Mouse (Mus musculus) neural tube, embryonic 14.5 days (tissue): ENCODE measurements around the gene Tmem184a. TPM values are rescaled to one million over a fixed set of nuclear protein-coding genes. Genes with fewer than 3 reads are reported as not detected.

Experiments
- ATAC-seq: fragments of 200-750 bp; cut with Nextera tagmentation; 2 replicates; pipeline ENCODE4 v1.8.0; 2017; ENCODE audit warnings: low read depth, mild to moderate bottlenecking, moderate TSS enrichment, moderate library complexity
- H3K27ac ChIP-seq: fragments of 300-500 bp; sonication (generic); 2 replicates; pipeline ENCODE4 v1.5.1; 2014; ENCODE audit warnings: low read depth, mild to moderate bottlenecking, control low read depth, low read length, moderate library complexity, mixed read lengths
- H3K27me3 ChIP-seq: fragments of 300-500 bp; sonication (generic); 2 replicates; pipeline ENCODE4 v1.6.1; 2014; ENCODE audit warnings: low read length; ENCODE audit not compliant: control insufficient read depth, insufficient read depth
- H3K36me3 ChIP-seq: fragments of 300-500 bp; sonication (generic); 2 replicates; pipeline ENCODE4 v1.6.1; 2014; ENCODE audit warnings: low read length, mixed read lengths; ENCODE audit not compliant: control insufficient read depth, insufficient read depth
- H3K4me1 ChIP-seq: fragments of 300-500 bp; sonication (generic); 2 replicates; pipeline ENCODE4 v1.6.1; 2014; ENCODE audit warnings: low read length; ENCODE audit not compliant: control insufficient read depth, insufficient read depth
- H3K4me2 ChIP-seq: fragments of 300-500 bp; sonication (generic); 2 replicates; pipeline ENCODE4 v1.6.1; 2014; ENCODE audit warnings: mild to moderate bottlenecking, low read depth, low read length, control low read depth
- H3K4me3 ChIP-seq: fragments of 300-500 bp; sonication (generic); 2 replicates; pipeline ENCODE4 v1.5.1; 2014; ENCODE audit warnings: low read depth, low read length, control low read depth, mixed read lengths
- H3K9ac ChIP-seq: fragments of 300-500 bp; sonication (generic); replicated peaks from 2 replicates; pipeline ENCODE4 v1.6.1; 2014; ENCODE audit warnings: low read depth, mild to moderate bottlenecking, control low read depth, low read length, mixed read lengths
- H3K9me3 ChIP-seq: fragments of 300-500 bp; sonication (generic); 2 replicates; pipeline ENCODE4 v1.6.1; 2016; ENCODE audit warnings: low read length; ENCODE audit not compliant: control insufficient read depth
- WGBS: fragments of 180-500 bp; shearing (Covaris S2); extraction: QIAGEN DNeasy Blood & Tissue Kit; methylation state at CpG from one replicate; pipeline ENCODE4 v1.1.7; 2014; 5-methylcytosine and 5-hydroxymethylcytosine counted together
- microRNA-seq: library from miRNA; unstranded; fragments of <30 nt; microRNA quantifications from one replicate; pipeline ENCODE4, GENCODE M21; 2016
- polyA plus RNA-seq: library from polyadenylated mRNA; unstranded; fragments of >200 nt; fragmentation: Nextera tagmentation; extraction: Ambion mirVana; gene quantifications from 2 replicates; pipeline ENCODE4 v1.2.1, GENCODE M21; 2014

Tmem184a gene
- polyA plus RNA-seq, 1 experiment from 2014 or later, result 0.23 TPM

DNA sequence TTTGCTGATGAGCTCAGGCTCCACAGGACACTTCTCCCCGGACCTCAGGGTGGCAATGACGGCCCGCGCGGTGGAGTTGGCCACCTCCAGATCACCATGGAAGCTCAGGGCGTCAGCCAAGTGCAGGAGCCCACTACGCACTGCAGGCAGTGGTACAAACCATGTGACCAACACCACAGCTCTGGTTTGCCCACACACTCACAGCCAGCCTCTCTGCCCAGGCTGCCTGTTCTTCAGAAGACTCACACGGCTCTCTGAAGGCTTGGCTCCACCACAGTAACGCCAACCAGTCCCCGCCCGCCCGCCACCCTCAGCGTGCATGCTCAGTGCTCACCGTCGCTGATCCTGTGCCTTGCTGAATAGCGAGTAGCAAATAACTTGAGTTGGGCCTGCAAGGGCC is 61.6 kb downstream of the Tmem184a start:
- Histone ChIP-seq H3K36me3 (peaks cover 71% of the 10 kb centered on the region), H3K27ac (no peak overlapping the region), H3K9ac (no peak overlapping the region), H3K9me3 (no peaks in the 10 kb centered on the region), H3K27me3 (no peaks in the 10 kb centered on the region), H3K4me2 (no peak overlapping the region), H3K4me1 (no peaks in the 10 kb centered on the region), H3K4me3 (no peak overlapping the region)
- WGBS, result 88% methylated on average over 16 of the region's 16 CpGs
- ATAC-seq, result no peak

DNA sequence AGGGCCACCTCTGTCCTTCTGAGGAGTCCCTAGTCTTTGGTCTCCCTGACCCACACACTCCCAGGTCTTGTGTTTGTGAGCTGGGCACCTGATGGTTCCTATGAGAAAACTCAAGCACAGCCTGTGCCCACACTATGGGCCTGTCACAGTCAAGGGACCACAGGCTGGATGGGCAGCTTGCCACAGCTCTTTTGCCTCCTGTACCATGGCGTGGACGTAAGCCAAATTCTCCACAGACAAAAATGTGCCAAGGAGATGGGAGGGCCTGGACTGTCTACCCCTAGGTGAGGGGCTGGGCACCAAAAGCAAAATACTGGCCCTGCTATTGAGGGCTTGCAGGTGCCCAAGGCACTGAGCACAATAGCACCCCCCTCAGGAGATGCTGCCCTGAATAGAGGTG is 63.1 kb downstream of the Tmem184a start:
- H3K36me3 ChIP-seq, result peaks cover 70% of the 10 kb centered on the region
- no peak overlapping the region for H3K4me2 ChIP-seq
- H3K4me3 ChIP-seq, result no peak overlapping the region
- no peak overlapping the region for H3K27ac ChIP-seq
- 91% methylated on average over 2 of the region's 2 CpGs for WGBS
- no peaks in the 10 kb centered on the region for H3K4me1 ChIP-seq
- H3K9ac ChIP-seq, result no peak overlapping the region
- no peak for ATAC-seq
- no peaks in the 10 kb centered on the region for H3K27me3 ChIP-seq
- H3K9me3 ChIP-seq, result no peaks in the 10 kb centered on the region

DNA sequence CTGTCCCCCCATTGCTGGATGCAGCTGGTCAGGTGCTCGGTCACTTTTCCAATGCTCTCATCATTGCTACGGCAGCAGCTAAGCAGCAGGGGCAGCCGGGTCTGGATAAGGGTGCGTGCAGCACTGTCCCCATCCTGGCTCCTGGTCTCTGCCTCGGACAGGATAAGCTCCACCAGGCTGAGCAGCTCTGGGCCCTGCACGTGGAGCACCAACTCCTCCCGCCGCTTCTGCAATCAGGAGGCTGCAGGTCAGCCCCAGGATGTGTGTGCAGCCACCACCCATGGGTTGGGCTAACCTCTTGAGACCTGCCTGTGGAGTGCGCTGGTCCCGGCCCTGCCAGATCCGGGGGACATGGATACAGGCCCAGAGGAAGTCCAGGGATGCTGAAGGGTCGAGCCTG is 63.6 kb downstream of the Tmem184a start:
- Histone ChIP-seq H3K36me3 (peaks cover 70% of the 10 kb centered on the region), H3K9ac (no peak overlapping the region), H3K9me3 (no peaks in the 10 kb centered on the region), H3K4me1 (no peaks in the 10 kb centered on the region), H3K4me3 (no peak overlapping the region), H3K27ac (no peak overlapping the region), H3K4me2 (no peak overlapping the region), H3K27me3 (no peaks in the 10 kb centered on the region)
- 93% methylated on average over 12 of the region's 12 CpGs for WGBS
- ATAC-seq, result no peak

DNA sequence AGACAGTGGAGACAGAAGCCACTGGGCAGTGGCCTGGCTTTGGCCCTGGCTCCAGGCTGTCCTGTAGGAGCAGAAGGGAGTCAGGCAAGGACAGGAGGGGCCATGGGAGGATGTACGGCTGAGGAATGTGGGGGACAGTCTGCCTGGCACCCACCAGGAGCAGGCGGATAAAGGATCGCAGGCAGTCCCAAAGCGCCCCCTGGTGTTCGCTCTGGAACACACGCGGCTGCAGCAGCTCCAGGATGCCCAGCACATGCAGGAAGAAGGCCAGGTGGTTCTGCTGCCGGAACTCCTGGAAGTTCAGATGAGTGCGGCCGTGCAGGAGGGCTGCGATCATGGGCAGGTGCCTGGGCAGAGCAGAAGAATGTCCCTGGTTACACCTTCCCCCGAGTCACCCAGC is 65.0 kb downstream of the Tmem184a start:
- Histone ChIP-seq H3K4me2 (no peak overlapping the region), H3K27me3 (no peaks in the 10 kb centered on the region), H3K9me3 (no peaks in the 10 kb centered on the region), H3K4me3 (no peak overlapping the region), H3K27ac (no peak overlapping the region), H3K9ac (no peak overlapping the region), H3K36me3 (peaks cover 60% of the 10 kb centered on the region), H3K4me1 (no peaks in the 10 kb centered on the region)
- WGBS, result 33% methylated on average over 12 of the region's 12 CpGs
- ATAC-seq, result no peak

Small RNA genes within 50 kb of the gene (microRNA-seq; reads per million reads assigned to microRNA genes)
- gene Mir7037, result not detected

Other genes starting within 250 kb of the Tmem184a start
- gene Micall2, start 83.6 kb downstream of the Tmem184a start, polyA plus RNA-seq, result 9.1 and 9.4 TPM in 2 replicates
- gene Ints1, start 44.2 kb downstream of the Tmem184a start, polyA plus RNA-seq, result 35.4 and 39.6 TPM in 2 replicates
- gene Mafk, start 28.4 kb downstream of the Tmem184a start, polyA plus RNA-seq, result 5.7 and 8.9 TPM in 2 replicates
- not detected in 2 replicates for gene Gm26938, start 6.5 kb upstream of the Tmem184a start, polyA plus RNA-seq
- gene Psmg3, start 7.0 kb upstream of the Tmem184a start, polyA plus RNA-seq, result 71.1 TPM in 2 replicates
- gene Elfn1, start 88.0 kb upstream of the Tmem184a start, polyA plus RNA-seq, result 4.7 and 5.1 TPM in 2 replicates